Mouse (Mus musculus): ENCODE measurements around the gene Hps5. TPM values are rescaled to one million over a fixed set of nuclear protein-coding genes. Genes with fewer than 3 reads are reported as not detected.

Gene Hps5
- total RNA-seq, 2 experiments from 2014 or later: 9.7 to 11.3 TPM

- H3K27ac ChIP-seq: no peak overlapping the region
- intact Hi-C loops (cut with DNase I): no loop called here
- no peak overlapping the region for H3K4me3 ChIP-seq
- DNase-seq: no peak
- TF ChIP-seq CTCF (IDR thresholded peaks at IDR 0.05): no peak
Observed at GRCm38 (mm10) chr7:46718591-46719270, 77.1 kb downstream of the Hps5 start.

DNA sequence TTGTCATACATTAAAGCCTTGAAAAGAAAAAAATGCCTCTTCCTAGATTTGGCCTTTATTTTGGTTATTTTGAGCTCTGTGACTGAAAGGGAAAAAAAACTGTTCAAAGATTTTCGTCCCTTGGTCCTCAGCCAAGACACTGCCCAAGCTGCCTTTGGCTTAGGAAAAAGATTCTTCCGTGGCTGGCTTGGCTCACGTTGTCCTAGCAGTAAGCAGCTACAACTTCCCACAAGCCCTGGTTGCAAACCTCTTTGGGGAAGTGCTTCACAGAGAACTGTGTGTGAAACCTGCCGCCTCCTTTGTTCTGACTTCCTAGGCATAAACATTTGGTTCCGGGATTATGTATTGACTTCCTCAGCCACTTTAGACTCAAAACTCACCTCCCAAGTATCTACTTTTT, 79.0 kb downstream of the Hps5 start:
- peak; percentile 32 for DNase-seq
- peak overlapping the region; percentile 20; the same call in 1 of the 2 replicates for H3K27ac ChIP-seq
- no peak for TF ChIP-seq CTCF (IDR thresholded peaks at IDR 0.05)
- H3K4me3 ChIP-seq: no peak overlapping the region
- intact Hi-C loops (cut with DNase I): no loop called here

DNA sequence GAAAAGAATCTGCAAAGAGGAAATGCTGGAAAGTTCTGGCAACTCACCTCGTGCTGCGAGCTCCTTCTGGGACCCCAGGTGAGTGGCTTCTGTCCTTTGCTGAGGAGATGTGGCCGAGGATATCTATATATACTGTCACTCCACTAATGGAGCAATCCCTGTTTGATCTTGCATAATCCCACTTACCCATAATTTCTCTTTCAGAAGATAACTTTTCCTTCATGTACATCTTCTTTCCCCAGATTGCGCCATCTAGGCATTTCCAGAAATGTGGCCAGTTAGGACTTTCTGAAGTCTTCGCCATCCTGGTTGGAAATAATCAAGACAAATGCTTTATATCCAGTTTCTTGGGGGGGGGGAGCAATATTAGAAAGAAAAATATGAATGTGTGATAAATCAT, 80.3 kb downstream of the Hps5 start, which contains the start of gene Saa3:
Gene Saa3, minus strand, starts transcription at position 101 of the 400 bp plus-strand sequence.
- intact Hi-C loops (cut with DNase I): loop anchor here (1.0 kb wide), 1 partner anchor 52 kb away; no protein-coding TSS in a partner anchor
- 0 out of 2 replicates have a peak within 1 kb of the TSS, but pooled peaks have one; percentile 20 for H3K27ac ChIP-seq
- no peak for DNase-seq
- no peak for TF ChIP-seq CTCF (IDR thresholded peaks at IDR 0.05)
- H3K4me3 ChIP-seq: no peak within 1 kb of the TSS

- intact Hi-C loops (cut with DNase I): no loop called here
Observed at GRCm38 (mm10) chr7:46714518-46714917, 81.3 kb downstream of the Hps5 start.

DNA sequence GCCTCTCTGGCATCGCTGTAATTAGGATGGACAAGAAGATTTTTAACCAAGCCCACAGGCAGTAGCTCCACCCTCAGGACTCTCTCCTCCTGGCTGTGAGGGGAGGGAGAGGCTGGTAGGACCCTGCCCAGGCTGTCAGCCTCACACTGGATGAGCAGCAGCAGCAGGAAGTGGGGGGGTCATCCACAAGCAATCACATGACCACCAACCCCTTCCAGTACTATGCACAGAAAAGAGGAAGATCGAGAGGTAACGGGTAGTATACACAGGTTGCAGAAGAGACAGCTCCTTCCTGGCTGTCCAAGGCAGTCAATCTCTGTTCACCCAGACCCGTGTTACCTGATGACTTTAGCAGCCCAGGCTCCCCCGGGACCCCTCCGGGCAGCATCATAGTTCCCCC, 83.6 kb downstream of the Hps5 start:
- TF ChIP-seq CTCF (IDR thresholded peaks at IDR 0.05): no peak
- no peak overlapping the region for H3K27ac ChIP-seq
- intact Hi-C loops (cut with DNase I): no loop called here
- H3K4me3 ChIP-seq: no peak overlapping the region
- no peak for DNase-seq

More at GRCm38 (mm10) chr7:46714518-46714917, 81.3 kb downstream of the Hps5 start:
- DNase-seq: peak; percentile 64
- TF ChIP-seq CTCF (IDR thresholded peaks at IDR 0.05): peak; percentile 97
- H3K4me3 ChIP-seq: no peak overlapping the region
- no peak overlapping the region for H3K27ac ChIP-seq

Other genes starting within 250 kb of the Hps5 start
- gene Sergef, start 156.3 kb downstream of the Hps5 start, total RNA-seq (2021): 1 to 10 TPM; 2.1 to 3.5 TPM
- gene Tph1, start 123.5 kb downstream of the Hps5 start, total RNA-seq (2021): under 1 TPM; 0.22 to 0.94 TPM
- gene Saal1, start 85.4 kb downstream of the Hps5 start, total RNA-seq (2021): 1 to 10 TPM; 2.7 to 3.3 TPM
- gene Saa3, start 80.4 kb downstream of the Hps5 start, total RNA-seq (2021): not detected
- gene Saa4, start 63.5 kb downstream of the Hps5 start, total RNA-seq (2021): not detected
- not detected for gene Saa1, start 53.1 kb downstream of the Hps5 start, total RNA-seq (2021)
- gene Saa2, start 44.3 kb downstream of the Hps5 start, total RNA-seq (2021): not detected
- gene Gtf2h1, start within 50 bp of the Hps5 start, total RNA-seq (2021): 10 to 100 TPM; 17.7 to 18.6 TPM
- 1,000 to 10,000 TPM; 2,441 to 2,897 TPM for gene Ldha, start 45.4 kb upstream of the Hps5 start, total RNA-seq (2021)
- gene Ldhc, start 65.1 kb upstream of the Hps5 start, total RNA-seq (2021): not detected
- 10 to 100 TPM; 49.8 to 50.6 TPM for gene Tsg101, start 123.9 kb upstream of the Hps5 start, total RNA-seq (2021)
- gene Uevld, start 162.5 kb upstream of the Hps5 start, total RNA-seq (2021): 10 to 100 TPM; 11.2 to 11.9 TPM
- gene Gm9999, start 187.5 kb upstream of the Hps5 start, total RNA-seq (2021): not detected
- gene Spty2d1, start 212.3 kb upstream of the Hps5 start, total RNA-seq (2021): 1 to 10 TPM; 4.1 to 5.7 TPM